Mouse (Mus musculus) kidney, postnatal 0 days (tissue): ENCODE measurements around the gene Cop1. TPM values are rescaled to one million over a fixed set of nuclear protein-coding genes. Genes with fewer than 3 reads are reported as not detected.
A peak's percentile ranks its signal among the peaks of the same experiment; 100 is the strongest.

Experiments used
- ATAC-seq: fragments of 200-750 bp; cut with Nextera tagmentation; replicated peaks from 2 replicates; pipeline ENCODE4 v1.8.0; 2017; ENCODE audit warnings: low read depth, moderate number of reproducible peaks, moderate TSS enrichment, moderate library complexity; ENCODE audit not compliant: low FRiP score
- DNase-seq: peaks from one replicate; pipeline ENCODE4 v3.0.0-alpha.2; 2016; ENCODE audit warnings: low spot score
- H3K27ac ChIP-seq: fragments of 300-500 bp; sonication (generic); 2 replicates; pipeline ENCODE4 v1.5.1; 2014; ENCODE audit warnings: mild to moderate bottlenecking
- H3K27me3 ChIP-seq: fragments of 300-500 bp; sonication (generic); 2 replicates; pipeline ENCODE4 v1.6.1; 2014; ENCODE audit warnings: low read length, mixed read lengths; ENCODE audit not compliant: insufficient read depth
- H3K36me3 ChIP-seq: fragments of 300-500 bp; sonication (generic); 2 replicates; pipeline ENCODE4 v1.6.1; 2014; ENCODE audit warnings: low read length, mixed read lengths; ENCODE audit not compliant: insufficient read depth
- H3K4me1 ChIP-seq: fragments of 300-500 bp; sonication (generic); replicated peaks from 2 replicates; pipeline ENCODE4 v1.6.1; 2014; ENCODE audit warnings: antibody characterized with exemption, low read length, mixed read lengths; ENCODE audit not compliant: insufficient read depth
- H3K4me2 ChIP-seq: fragments of 300-500 bp; sonication (generic); 2 replicates; pipeline ENCODE4 v1.6.1; 2014; ENCODE audit warnings: mild to moderate bottlenecking, low read length, moderate library complexity, mixed read lengths
- H3K4me3 ChIP-seq: fragments of 300-500 bp; sonication (generic); replicated peaks from 2 replicates; pipeline ENCODE4 v1.5.1; 2014; ENCODE audit warnings: low read depth, low read length
- H3K9ac ChIP-seq: fragments of 300-500 bp; sonication (generic); 2 replicates; pipeline ENCODE4 v1.6.1; 2014; ENCODE audit warnings: low read depth, low read length
- H3K9me3 ChIP-seq: fragments of 300-500 bp; sonication (generic); replicated peaks from 2 replicates; pipeline ENCODE4 v1.6.1; 2016; ENCODE audit warnings: low read length, inconsistent platforms, mixed read lengths
- CTCF ChIP-seq: IDR thresholded peaks from 2 replicates; pipeline ENCODE4 v1.5.1; 2016; ENCODE audit warnings: antibody characterized with exemption, low read depth, mild to moderate bottlenecking, moderate library complexity
- WGBS: fragments of 180-500 bp; shearing (Covaris S2); extraction: QIAGEN DNeasy Blood & Tissue Kit; methylation state at CpG from one replicate; pipeline ENCODE4 v1.1.7; 2014; 5-methylcytosine and 5-hydroxymethylcytosine counted together
- polyA plus RNA-seq: library from polyadenylated mRNA; unstranded; fragments of >200 nt; fragmentation: Nextera tagmentation; extraction: Ambion mirVana; gene quantifications from 2 replicates; pipeline ENCODE4 v1.2.1, GENCODE M21; 2015

Cop1 gene
- polyA plus RNA-seq, 1 experiment from 2014 or later = 70.9 TPM

DNA sequence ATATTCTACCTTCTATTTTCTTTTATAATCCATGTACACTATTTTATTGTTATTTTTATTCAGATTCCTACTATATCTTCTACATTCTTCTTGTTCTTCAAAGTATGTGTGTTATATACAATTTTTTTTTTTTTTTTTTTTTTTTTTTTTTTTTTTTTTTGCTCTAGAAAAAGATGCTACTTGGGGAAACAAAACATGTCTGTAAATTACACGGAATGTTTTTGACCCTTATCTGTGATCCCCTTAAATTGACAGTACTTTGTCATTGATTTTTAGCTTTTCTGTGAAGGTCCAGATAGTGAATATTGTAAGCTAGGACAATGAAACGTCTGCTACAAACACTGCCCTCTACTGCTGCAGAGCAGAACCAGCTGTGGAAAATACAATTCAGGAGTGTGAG lies 81.5 kb downstream of the Cop1 start:
- DNase-seq = no peak
- WGBS = 75% methylated on average over 2 of the region's 2 CpGs
- no peak for ATAC-seq
- Histone ChIP-seq H3K9ac (no peak overlapping the region), H3K9me3 (no peaks in the 10 kb centered on the region), H3K36me3 (peaks cover 4% of the 10 kb centered on the region; the same call in 1 of the 2 replicates), H3K4me1 (no peaks in the 10 kb centered on the region), H3K27ac (no peak overlapping the region), H3K27me3 (no peaks in the 10 kb centered on the region), H3K4me2 (no peak overlapping the region), H3K4me3 (no peak overlapping the region)
- no peak; the same call in 1 of the 2 replicates for TF ChIP-seq CTCF

DNA sequence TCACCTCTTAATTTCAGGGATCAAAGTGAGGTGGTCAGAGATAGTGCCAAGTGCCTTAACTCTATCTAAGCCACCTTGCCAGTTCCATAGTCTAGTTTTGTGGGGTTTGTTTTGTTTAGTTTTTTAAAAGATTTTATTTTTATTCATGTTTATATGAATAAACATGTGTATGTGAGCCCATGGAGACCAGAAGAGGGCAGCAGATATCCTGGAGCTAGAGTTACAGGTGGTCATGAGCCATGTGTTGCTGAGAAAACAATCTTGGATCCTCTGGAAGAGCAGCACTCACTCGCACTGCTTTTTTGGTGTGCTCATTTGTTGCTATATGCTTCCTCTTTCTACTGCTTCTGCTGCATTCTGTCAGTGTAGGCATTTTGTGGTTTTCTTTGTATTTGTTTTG lies 90.5 kb downstream of the Cop1 start:
- TF ChIP-seq CTCF = peak; percentile 57
- H3K4me1 ChIP-seq = no peaks in the 10 kb centered on the region
- no peak overlapping the region for H3K27ac ChIP-seq
- ATAC-seq (no peak), DNase-seq (peak; percentile 23)
- no peaks in the 10 kb centered on the region for H3K27me3 ChIP-seq
- 52% methylated on average over 1 of the region's 1 CpGs for WGBS
- no peaks in the 10 kb centered on the region for H3K9me3 ChIP-seq
- H3K4me3 ChIP-seq = no peak overlapping the region
- no peak overlapping the region for H3K9ac ChIP-seq
- no peak overlapping the region for H3K4me2 ChIP-seq
- H3K36me3 ChIP-seq = 0 out of 2 replicates have a peak, but pooled peaks cover 2% of the 10 kb centered on the region

DNA sequence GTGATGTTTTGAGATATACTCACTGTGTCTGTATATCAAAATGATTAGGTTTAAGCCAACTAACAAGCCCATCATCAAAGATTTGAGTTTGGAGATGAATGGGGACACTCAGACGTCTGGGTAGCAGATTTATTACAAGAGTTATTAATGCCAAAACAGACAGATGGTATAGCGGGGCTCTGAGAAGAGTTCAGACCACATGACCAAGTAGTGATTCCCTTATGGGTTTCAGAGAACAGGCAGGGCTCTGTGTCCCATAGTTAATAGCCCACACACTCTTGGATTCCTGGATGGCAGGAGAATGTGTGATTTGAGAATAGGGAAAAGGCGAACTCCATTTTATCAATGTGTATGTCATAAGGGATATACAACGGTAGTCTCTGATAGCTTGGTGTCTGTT lies 98.9 kb downstream of the Cop1 start:
- no peak for DNase-seq
- no peaks in the 10 kb centered on the region for H3K9me3 ChIP-seq
- H3K36me3 ChIP-seq = peaks cover 12% of the 10 kb centered on the region; the same call in 1 of the 2 replicates
- no peaks in the 10 kb centered on the region for H3K4me1 ChIP-seq
- no peak for TF ChIP-seq CTCF
- H3K4me3 ChIP-seq = no peak overlapping the region
- H3K27me3 ChIP-seq = no peaks in the 10 kb centered on the region
- no peak overlapping the region for H3K4me2 ChIP-seq
- no peak for ATAC-seq
- WGBS = 81% methylated on average over 4 of the region's 4 CpGs
- H3K9ac ChIP-seq = no peak overlapping the region
- no peak overlapping the region for H3K27ac ChIP-seq

- Histone ChIP-seq H3K4me2 (no peak overlapping the region), H3K36me3 (peaks cover 12% of the 10 kb centered on the region; the same call in 1 of the 2 replicates), H3K27me3 (no peaks in the 10 kb centered on the region), H3K9ac (no peak overlapping the region), H3K27ac (no peak overlapping the region), H3K4me3 (no peak overlapping the region), H3K9me3 (no peaks in the 10 kb centered on the region), H3K4me1 (no peaks in the 10 kb centered on the region)
- DNase-seq = no peak
- 97% methylated on average over 4 of the region's 4 CpGs for WGBS
- no peak for TF ChIP-seq CTCF
- no peak for ATAC-seq
Observed at GRCm38 (mm10) chr1:159334157-159334556, 102.0 kb downstream of the Cop1 start.

- 66% methylated on average over 2 of the region's 2 CpGs for WGBS
- no peaks in the 10 kb centered on the region for H3K27me3 ChIP-seq
Observed at GRCm38 (mm10) chr1:159342355-159342754, 110.2 kb downstream of the Cop1 start.

GRCm38 (mm10) chr1:159355027-159355570 lies 123.0 kb downstream of the Cop1 start:
- ATAC-seq (no peak), DNase-seq (no peak)
- Histone ChIP-seq H3K9me3 (no peaks in the 10 kb centered on the region), H3K36me3 (peaks cover 5% of the 10 kb centered on the region; the same call in 1 of the 2 replicates), H3K27me3 (no peaks in the 10 kb centered on the region), H3K4me2 (no peak overlapping the region), H3K9ac (no peak overlapping the region), H3K27ac (no peak overlapping the region), H3K4me3 (no peak overlapping the region), H3K4me1 (no peaks in the 10 kb centered on the region)
- no peak for TF ChIP-seq CTCF
- WGBS = 100% methylated on average over 1 of the region's 1 CpGs

More at GRCm38 (mm10) chr1:159342355-159342754, 110.2 kb downstream of the Cop1 start:
- no peak for TF ChIP-seq CTCF
- DNase-seq (no peak), ATAC-seq (no peak)
- no peak overlapping the region for H3K4me3 ChIP-seq
- no peaks in the 10 kb centered on the region for H3K4me1 ChIP-seq
- no peak overlapping the region for H3K27ac ChIP-seq
- no peak overlapping the region for H3K9ac ChIP-seq
- no peak overlapping the region for H3K4me2 ChIP-seq
- H3K36me3 ChIP-seq = 0 out of 2 replicates have a peak, but pooled peaks cover 13% of the 10 kb centered on the region
- H3K9me3 ChIP-seq = no peaks in the 10 kb centered on the region

GRCm38 (mm10) chr1:159358713-159359112 lies 126.6 kb downstream of the Cop1 start:
- ATAC-seq = no peak

More at GRCm38 (mm10) chr1:159358713-159359112, 126.6 kb downstream of the Cop1 start:
- no peak for TF ChIP-seq CTCF
- DNase-seq = no peak
- Histone ChIP-seq H3K27me3 (no peaks in the 10 kb centered on the region), H3K4me2 (no peak overlapping the region), H3K36me3 (0 out of 2 replicates have a peak, but pooled peaks cover 5% of the 10 kb centered on the region), H3K27ac (no peak overlapping the region), H3K9ac (no peak overlapping the region), H3K4me1 (no peaks in the 10 kb centered on the region), H3K4me3 (no peak overlapping the region), H3K9me3 (no peaks in the 10 kb centered on the region)
- 70% methylated on average over 5 of the region's 5 CpGs for WGBS
